Mouse (Mus musculus) forebrain, embryonic 16.5 days (tissue): ENCODE measurements around the gene Kdsr. TPM values are rescaled to one million over a fixed set of nuclear protein-coding genes. Genes with fewer than 3 reads are reported as not detected.

Source experiments
- ATAC-seq: fragments of 200-750 bp; cut with Nextera tagmentation; 2 replicates; pipeline ENCODE4 v1.8.0; 2017; ENCODE audit warnings: mild to moderate bottlenecking, moderate library complexity
- H3K27ac ChIP-seq: fragments of 300-500 bp; sonication (generic); 2 replicates; pipeline ENCODE4 v1.5.1; 2014; ENCODE audit warnings: low read length, control low read depth
- H3K27me3 ChIP-seq: fragments of 300-500 bp; sonication (generic); replicated peaks from 2 replicates; pipeline ENCODE4 v1.6.1; 2014; ENCODE audit warnings: low read length; ENCODE audit not compliant: control insufficient read depth, insufficient read depth
- H3K36me3 ChIP-seq: fragments of 300-500 bp; sonication (generic); 2 replicates; pipeline ENCODE4 v1.6.1; 2014; ENCODE audit not compliant: control insufficient read depth, insufficient read depth
- H3K4me1 ChIP-seq: fragments of 300-500 bp; sonication (generic); replicated peaks from 2 replicates; pipeline ENCODE4 v1.6.1; 2014; ENCODE audit warnings: low read length; ENCODE audit not compliant: control insufficient read depth, insufficient read depth
- H3K4me2 ChIP-seq: fragments of 300-500 bp; sonication (generic); 2 replicates; pipeline ENCODE4 v1.6.1; 2014; ENCODE audit warnings: mild to moderate bottlenecking, low read length, control low read depth
- H3K4me3 ChIP-seq: fragments of 300-500 bp; sonication (generic); replicated peaks from 2 replicates; pipeline ENCODE4 v1.5.1; 2014; ENCODE audit warnings: mild to moderate bottlenecking, low read length, control low read depth
- H3K9ac ChIP-seq: fragments of 300-500 bp; sonication (generic); replicated peaks from 2 replicates; pipeline ENCODE4 v1.6.1; 2014; ENCODE audit warnings: low read depth, low read length, control low read depth
- H3K9me3 ChIP-seq: fragments of 300-500 bp; sonication (generic); 2 replicates; pipeline ENCODE4 v1.6.1; 2016; ENCODE audit warnings: low read length; ENCODE audit not compliant: control insufficient read depth
- WGBS: fragments of 180-500 bp; shearing (Covaris S2); extraction: QIAGEN DNeasy Blood & Tissue Kit; methylation state at CpG from one replicate; pipeline ENCODE4 v1.1.7; 2014; 5-methylcytosine and 5-hydroxymethylcytosine counted together
- polyA plus RNA-seq: library from polyadenylated mRNA; unstranded; fragments of >200 nt; fragmentation: Nextera tagmentation; extraction: Ambion mirVana; gene quantifications from 2 replicates; pipeline ENCODE4 v1.2.1, GENCODE M21; 2015

Gene Kdsr
- polyA plus RNA-seq, 1 experiment from 2014 or later: 16.2 TPM

DNA sequence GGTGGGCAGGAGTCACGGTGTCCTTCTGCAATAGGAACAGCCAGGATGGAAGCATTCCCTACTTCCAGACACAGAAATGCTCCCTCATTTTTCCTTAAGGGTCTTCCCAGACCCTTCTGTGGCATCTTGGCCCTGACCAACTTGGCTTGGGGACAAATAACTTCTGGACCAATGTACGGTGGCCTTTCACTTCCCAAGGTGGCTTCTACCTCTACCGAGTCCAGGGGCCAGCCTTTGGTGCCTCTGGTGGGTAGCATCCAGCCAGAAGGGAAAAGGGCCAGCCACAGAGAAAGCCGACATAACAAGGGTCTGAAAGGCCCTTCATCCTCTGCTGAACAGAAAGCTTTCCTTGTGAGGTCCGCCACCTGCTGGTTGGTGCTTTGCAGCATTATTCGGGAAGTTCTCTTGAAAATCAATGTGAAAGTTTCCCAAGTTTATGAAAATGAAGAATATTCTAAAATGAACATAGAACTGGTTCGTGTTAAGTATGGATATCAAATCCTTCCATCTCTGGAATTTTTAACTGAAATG is 42.4 kb downstream of the Kdsr start:
- Histone ChIP-seq H3K9me3 (no peaks in the 10 kb centered on the region), H3K4me3 (no peak overlapping the region), H3K36me3 (no peaks in the 10 kb centered on the region), H3K4me1 (peaks cover 13% of the 10 kb centered on the region), H3K27me3 (no peaks in the 10 kb centered on the region), H3K27ac (no peak overlapping the region), H3K9ac (0 out of 2 replicates have a peak overlapping the region, but pooled peaks have one; percentile 15), H3K4me2 (no peak overlapping the region)
- 31% methylated on average over 7 of the region's 7 CpGs for WGBS
- ATAC-seq: no peak

DNA sequence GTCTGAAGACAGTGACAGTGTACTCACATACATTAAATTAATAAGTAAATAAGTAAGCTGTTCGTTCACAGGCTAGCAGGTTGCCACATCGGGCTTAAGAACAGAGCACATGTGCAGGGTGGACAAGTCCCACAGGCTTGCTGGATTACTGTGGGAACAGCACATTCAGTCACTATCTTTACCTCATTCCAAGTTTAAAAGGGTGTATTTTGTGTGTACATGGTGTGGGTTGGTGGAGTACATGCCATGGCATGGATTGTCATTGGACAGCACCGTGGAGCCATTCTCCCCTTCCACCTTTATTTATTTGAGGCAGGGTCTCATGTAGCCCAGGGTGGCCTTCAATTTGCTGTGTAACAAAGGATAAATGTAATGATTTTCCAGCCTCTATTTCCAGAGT is 43.4 kb downstream of the Kdsr start:
- H3K4me3 ChIP-seq: no peak overlapping the region
- no peak for ATAC-seq
- H3K9ac ChIP-seq: no peak overlapping the region
- peaks cover 22% of the 10 kb centered on the region for H3K4me1 ChIP-seq
- no peaks in the 10 kb centered on the region for H3K9me3 ChIP-seq
- no peaks in the 10 kb centered on the region for H3K36me3 ChIP-seq
- H3K27ac ChIP-seq: no peak overlapping the region
- WGBS: 89% methylated on average over 3 of the region's 3 CpGs
- H3K27me3 ChIP-seq: no peaks in the 10 kb centered on the region
- no peak overlapping the region for H3K4me2 ChIP-seq

DNA sequence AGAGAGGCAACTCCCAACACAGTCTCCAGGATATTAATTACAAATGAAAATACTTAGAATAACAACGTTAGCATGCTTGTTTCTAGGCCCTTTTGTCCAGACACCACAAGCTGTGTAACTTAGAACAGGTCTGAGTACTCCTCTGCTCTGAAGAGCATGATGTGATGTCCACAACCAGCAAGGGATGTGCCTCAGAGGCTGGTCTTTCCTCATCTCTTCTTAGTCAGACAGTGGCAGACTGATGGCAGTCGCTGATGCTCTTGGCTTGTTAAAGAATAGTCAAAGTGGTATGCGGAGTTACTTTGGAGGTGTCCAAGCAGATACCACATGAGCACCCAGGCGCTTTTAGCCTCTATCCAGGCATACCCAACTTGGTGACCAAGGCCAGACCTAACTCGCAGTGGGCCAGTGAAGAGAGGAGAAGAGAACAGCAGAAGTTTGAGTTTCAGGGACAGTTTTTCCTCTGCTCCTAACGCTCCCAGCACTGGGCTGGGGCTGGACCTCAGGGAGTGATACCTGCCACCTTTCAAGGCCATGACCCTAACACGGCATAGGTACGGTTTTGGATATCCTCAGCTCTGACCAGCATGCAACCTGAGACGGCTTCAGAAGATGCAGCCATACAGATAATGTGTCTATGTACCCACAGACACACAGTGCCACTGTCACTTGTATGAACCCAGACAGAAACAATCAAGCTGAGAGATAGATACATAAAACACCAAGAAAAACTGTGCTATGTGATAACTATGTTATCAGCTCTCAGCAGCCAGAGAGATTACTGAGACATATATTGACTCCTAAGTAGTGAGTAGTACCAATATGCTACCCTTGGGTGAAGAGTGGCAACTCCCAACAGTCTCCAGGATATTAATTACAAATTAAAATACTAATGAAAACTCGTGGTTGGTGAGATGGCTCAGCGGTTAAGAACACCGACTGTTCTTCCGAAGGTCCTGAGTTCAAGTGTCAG is 44.1 kb downstream of the Kdsr start:
- no peak for ATAC-seq
- H3K9ac ChIP-seq: no peak overlapping the region

GRCm38 (mm10) chr1:106714530-106714981 is 45.0 kb downstream of the Kdsr start:
- Histone ChIP-seq H3K9ac (peak overlapping the region; percentile 95), H3K9me3 (no peaks in the 10 kb centered on the region), H3K4me1 (peaks cover 24% of the 10 kb centered on the region), H3K4me3 (peak overlapping the region; percentile 62), H3K27me3 (no peaks in the 10 kb centered on the region), H3K4me2 (peak overlapping the region; percentile 76), H3K27ac (peak overlapping the region; percentile 93), H3K36me3 (no peaks in the 10 kb centered on the region)
- ATAC-seq: peak; percentile 54
- 4% methylated on average over 21 of the region's 21 CpGs for WGBS

More for the DNA sequence above, 44.1 kb downstream of the Kdsr start:
- no peak overlapping the region for H3K4me3 ChIP-seq
- H3K27ac ChIP-seq: no peak overlapping the region
- H3K9me3 ChIP-seq: no peaks in the 10 kb centered on the region
- H3K36me3 ChIP-seq: no peaks in the 10 kb centered on the region
- no peak overlapping the region for H3K4me2 ChIP-seq
- WGBS: 89% methylated on average over 13 of the region's 13 CpGs
- H3K27me3 ChIP-seq: no peaks in the 10 kb centered on the region
- peaks cover 22% of the 10 kb centered on the region for H3K4me1 ChIP-seq

DNA sequence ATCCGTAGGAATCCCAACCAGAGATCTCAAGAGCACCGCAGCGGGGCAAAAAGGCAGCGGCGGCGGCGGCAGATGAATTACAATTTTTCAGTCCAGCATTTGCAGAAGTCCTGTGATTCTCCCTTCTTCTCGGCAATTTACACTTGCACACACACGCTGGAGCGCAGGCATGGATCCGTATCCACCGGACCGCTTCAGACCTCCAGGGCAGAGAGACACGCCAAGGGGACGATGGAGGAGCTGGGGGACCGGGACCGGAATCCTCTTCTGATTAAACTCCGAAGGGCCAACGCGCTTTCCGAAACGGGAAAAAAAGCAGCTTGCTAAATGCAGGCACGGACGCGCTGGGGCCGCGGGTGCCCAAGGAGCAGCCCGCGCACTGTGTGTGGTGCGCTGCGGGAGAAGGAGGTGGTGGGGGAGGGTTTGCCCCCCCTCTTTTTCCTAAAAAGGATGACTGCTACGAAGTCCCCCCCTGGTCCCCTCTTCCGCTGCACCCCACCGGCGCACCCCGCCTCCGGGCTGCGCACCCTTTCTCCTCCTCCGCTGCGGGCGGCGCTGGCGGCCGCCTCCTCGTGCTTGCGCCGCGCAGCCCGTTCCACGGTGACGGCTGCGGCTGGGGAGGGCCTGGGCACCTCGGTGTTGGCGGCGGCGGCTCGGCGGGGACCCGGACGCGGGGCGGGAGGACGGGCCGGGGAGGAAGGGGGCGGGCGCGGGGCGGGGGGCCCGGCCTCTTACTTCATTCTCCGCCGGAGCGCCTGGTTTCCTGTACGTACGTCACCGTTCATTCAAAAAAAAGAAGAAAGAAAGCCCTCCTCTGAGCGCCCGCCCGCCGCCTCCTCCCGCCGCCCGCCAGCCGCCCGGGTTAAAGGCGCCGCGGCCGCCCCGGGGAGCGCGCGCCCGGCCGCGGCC is 45.7 kb downstream of the Kdsr start, which contains the start of gene Bcl2:
TSS of gene Bcl2 (minus strand) at position 654 of the 909 bp plus-strand sequence.
- H3K27me3 ChIP-seq: no peaks in the 10 kb centered on the region
- peak within 1 kb of the TSS; percentile 93 for H3K27ac ChIP-seq
- peaks cover 25% of the 10 kb centered on the region for H3K4me1 ChIP-seq
- no peaks in the 10 kb centered on the region for H3K36me3 ChIP-seq
- H3K9me3 ChIP-seq: no peaks in the 10 kb centered on the region
- peak; percentile 87 for ATAC-seq
- whole genome bisulfite sequencing: under 1% methylated on average over 56 of the region's 95 CpGs
- H3K4me2 ChIP-seq: peak within 1 kb of the TSS; percentile 76
- peak within 1 kb of the TSS; percentile 62 for H3K4me3 ChIP-seq
- H3K9ac ChIP-seq: peak within 1 kb of the TSS; percentile 95

GRCm38 (mm10) chr1:106712330-106712729 is 47.2 kb downstream of the Kdsr start:
- peak overlapping the region; percentile 62 for H3K4me3 ChIP-seq
- no peak overlapping the region for H3K27ac ChIP-seq
- H3K9ac ChIP-seq: peak overlapping the region; percentile 55
- 10% methylated on average over 22 of the region's 22 CpGs for WGBS
- H3K36me3 ChIP-seq: no peaks in the 10 kb centered on the region
- H3K27me3 ChIP-seq: no peaks in the 10 kb centered on the region
- H3K4me1 ChIP-seq: peaks cover 32% of the 10 kb centered on the region
- H3K9me3 ChIP-seq: no peaks in the 10 kb centered on the region
- no peak for ATAC-seq
- H3K4me2 ChIP-seq: peak overlapping the region; percentile 76

GRCm38 (mm10) chr1:106711356-106712125 is 48.0 kb downstream of the Kdsr start:
- no peak for ATAC-seq
- Histone ChIP-seq H3K4me3 (peak overlapping the region; percentile 62), H3K9me3 (no peaks in the 10 kb centered on the region), H3K27me3 (no peaks in the 10 kb centered on the region), H3K9ac (no peak overlapping the region), H3K27ac (no peak overlapping the region), H3K4me2 (peak overlapping the region; percentile 76), H3K36me3 (no peaks in the 10 kb centered on the region), H3K4me1 (peaks cover 32% of the 10 kb centered on the region)
- WGBS: 63% methylated on average over 12 of the region's 12 CpGs

- Histone ChIP-seq H3K4me3 (no peak overlapping the region), H3K27me3 (no peaks in the 10 kb centered on the region), H3K36me3 (no peaks in the 10 kb centered on the region), H3K9ac (no peak overlapping the region), H3K4me1 (peaks cover 32% of the 10 kb centered on the region), H3K27ac (no peak overlapping the region), H3K9me3 (no peaks in the 10 kb centered on the region), H3K4me2 (peak overlapping the region; percentile 37)
- no peak for ATAC-seq
- 88% methylated on average over 7 of the region's 7 CpGs for WGBS
Observed at GRCm38 (mm10) chr1:106710202-106710601, 49.3 kb downstream of the Kdsr start.
